Mouse (Mus musculus): ENCODE data around the gene Mrpl55.
"Not testable (repeated sequence)": the region's sequence is repeated elsewhere in the genome, so short reads cannot be mapped to it uniquely, and the experiment has no call there.

Gene Mrpl55

GRCm38 (mm10) chr11:59196230-59196629 lies 6.1 kb upstream of the Mrpl55 start:
- no peak for DNase-seq

- no peak for DNase-seq
These were observed 877 bp upstream of the Mrpl55 start for GRCm38 (mm10) chr11:59201216-59202002.

- DNase-seq, result peak; percentile 94 to 96
These were observed 6.0 kb downstream of the Mrpl55 start, which contains the start of gene 2310033P09Rik for GRCm38 (mm10) chr11:59208153-59208831. TSS of gene 2310033P09Rik (plus strand) at chr11:59208321.

- peak; percentile 78 to 88 for DNase-seq
These were observed 6.7 kb downstream of the Mrpl55 start for GRCm38 (mm10) chr11:59209003-59209441.

GRCm38 (mm10) chr11:59209580-59209979 lies 7.3 kb downstream of the Mrpl55 start:
- peak in 1 of 2 experiments; percentile 25 for DNase-seq

- no peak for DNase-seq
These were observed 7.7 kb downstream of the Mrpl55 start for GRCm38 (mm10) chr11:59210020-59210419.

- DNase-seq, result not testable (repeated sequence)
These were observed 9.3 kb downstream of the Mrpl55 start for GRCm38 (mm10) chr11:59211561-59211960.

- DNase-seq, result not testable (repeated sequence)
These were observed 10.0 kb downstream of the Mrpl55 start for GRCm38 (mm10) chr11:59212320-59212719.

GRCm38 (mm10) chr11:59212892-59213494 lies 10.7 kb downstream of the Mrpl55 start:
- DNase-seq, result no peak

- DNase-seq, result no peak
These were observed 14.7 kb downstream of the Mrpl55 start for GRCm38 (mm10) chr11:59216955-59217354.

GRCm38 (mm10) chr11:59218389-59218998 lies 16.2 kb downstream of the Mrpl55 start:
- peak in 1 of 2 experiments; percentile 37 for DNase-seq

GRCm38 (mm10) chr11:59219064-59219463 lies 16.8 kb downstream of the Mrpl55 start:
- peak; percentile 61 to 71 for DNase-seq

GRCm38 (mm10) chr11:59221604-59222003 lies 19.3 kb downstream of the Mrpl55 start:
- DNase-seq, result no peak

GRCm38 (mm10) chr11:59222306-59222705 lies 20.0 kb downstream of the Mrpl55 start:
- no peak for DNase-seq

GRCm38 (mm10) chr11:59224025-59224424 lies 21.7 kb downstream of the Mrpl55 start:
- no peak for DNase-seq

GRCm38 (mm10) chr11:59224470-59224869 lies 22.2 kb downstream of the Mrpl55 start:
- DNase-seq, result no peak

GRCm38 (mm10) chr11:59225167-59225566 lies 22.9 kb downstream of the Mrpl55 start:
- no peak for DNase-seq

- DNase-seq, result no peak
These were observed 24.0 kb downstream of the Mrpl55 start for GRCm38 (mm10) chr11:59226251-59226650.

GRCm38 (mm10) chr11:59226787-59227603 lies 24.7 kb downstream of the Mrpl55 start:
- no peak for DNase-seq

- no peak for DNase-seq
These were observed 25.4 kb downstream of the Mrpl55 start for GRCm38 (mm10) chr11:59227604-59228121.

- peak; percentile 96 to 98 for DNase-seq
These were observed 26.1 kb downstream of the Mrpl55 start, which contains the start of gene Arf1 for GRCm38 (mm10) chr11:59228122-59228953. TSS of gene Arf1 (minus strand) at chr11:59228270.

Data from kidney, postnatal 4 days (tissue).